Mouse (Mus musculus) brain, embryonic 14.5 days (tissue): ENCODE measurements at regions not wholly inside any gene's neighbourhood (a gene's known extent, or its start where the extent isn't known, plus 50 kb on each side); places are given as distances from the start of the nearest gene placed in this dataset.

Source experiments
- CTCF ChIP-seq: fragments of 200-500 bp; IDR thresholded peaks from 2 replicates; pipeline ENCODE4 v1.5.1; 2012; ENCODE audit warnings: inconsistent platforms, mild to moderate bottlenecking, moderate library complexity, borderline replicate concordance; ENCODE audit not compliant: insufficient read depth, insufficient read length; ENCODE audit errors: extremely low read depth
- POLR2A ChIP-seq: fragments of 200-500 bp; IDR thresholded peaks from 2 replicates; pipeline ENCODE4 v1.6.1; 2012; ENCODE audit warnings: mild to moderate bottlenecking, inconsistent platforms, borderline replicate concordance; ENCODE audit not compliant: poor library complexity, insufficient read depth, insufficient read length, severe bottlenecking; ENCODE audit errors: extremely low read depth

DNA sequence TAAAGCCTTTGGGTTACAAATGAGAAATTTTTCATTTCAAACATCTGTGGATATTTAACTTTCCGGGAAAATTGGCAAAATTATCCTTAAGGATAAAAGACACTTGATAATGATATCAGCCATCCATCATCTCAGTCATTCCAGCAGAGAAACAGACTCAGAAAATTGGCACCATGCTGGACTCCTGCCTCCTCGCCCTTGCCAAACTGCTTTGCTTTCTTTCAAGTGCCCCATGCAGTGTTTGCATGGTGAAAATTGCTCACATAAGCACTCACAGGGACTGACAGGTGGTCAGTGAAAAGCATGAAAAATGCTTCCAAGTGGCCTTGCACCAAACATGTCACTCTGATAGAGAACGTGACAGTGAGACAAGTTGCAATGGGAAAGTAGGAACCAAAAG is 464.2 kb upstream of the Zfp960 start:
- TF ChIP-seq CTCF, result no peak
- no peak for TF ChIP-seq POLR2A
